Mouse (Mus musculus): ENCODE data around the gene Slc25a5.

DNA sequence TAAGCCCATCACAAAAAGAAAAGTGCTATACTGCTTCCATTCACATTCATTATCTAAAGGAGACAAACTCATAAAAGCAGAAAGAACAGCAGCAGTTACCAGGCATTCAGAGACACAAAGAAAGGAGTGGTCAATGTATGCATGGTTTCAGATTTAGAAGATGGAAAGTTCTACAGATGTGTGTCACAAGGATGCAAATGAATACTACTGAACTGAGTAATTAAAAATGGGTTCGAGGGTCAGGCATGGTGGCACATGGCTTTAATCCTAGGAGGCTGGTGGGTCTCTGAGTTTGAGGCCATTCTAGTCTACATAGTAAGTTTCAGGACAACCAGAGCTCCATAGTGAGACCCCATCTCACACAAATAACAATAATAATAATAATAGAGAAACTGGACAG lies 51.7 kb downstream of the Slc25a5 start:
- no peak for TF ChIP-seq CTCF (IDR thresholded peaks at IDR 0.05; ENCODE audit: low read depth)
- no peak for TF ChIP-seq EP300 (optimal IDR thresholded peaks at IDR 0.05)

Data from stomach, postnatal 0 days (tissue).